Mouse (Mus musculus): ENCODE measurements around the gene Msi1. TPM values are rescaled to one million over a fixed set of nuclear protein-coding genes. Genes with fewer than 3 reads are reported as not detected.

Gene Msi1
- polyA plus RNA-seq, 1 experiment from 2014 or later = 76.9 TPM

DNA sequence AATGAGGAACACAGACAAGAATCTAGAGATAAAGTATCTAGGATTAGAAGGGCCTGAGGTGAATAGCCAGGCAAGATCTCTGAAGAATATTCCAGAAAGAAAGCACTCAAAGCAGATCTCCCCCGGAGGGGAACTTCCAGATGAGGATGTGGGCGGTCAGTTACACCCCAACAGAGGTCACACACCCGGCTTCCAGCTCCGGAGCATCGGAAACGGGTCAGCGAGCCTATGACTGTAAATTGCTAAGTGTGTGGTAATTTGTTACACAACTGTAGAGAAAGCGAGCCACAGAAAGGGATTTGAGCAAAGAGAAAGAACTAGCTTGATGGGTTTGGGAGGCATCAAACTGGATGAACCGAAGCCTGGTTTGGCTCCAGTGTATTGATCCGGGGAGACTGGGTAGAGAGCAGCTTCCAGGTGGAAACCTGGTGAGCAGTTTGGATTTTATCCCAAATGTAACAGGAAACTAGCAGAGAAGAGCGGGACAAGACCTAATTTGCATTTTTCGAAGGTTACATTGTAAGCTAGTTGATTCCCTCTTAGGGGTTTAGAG, 71.1 kb downstream of the Msi1 start:
- Histone ChIP-seq H3K4me1 (replicated peaks) (no peaks in the 10 kb centered on the region), H3K27ac (no peak overlapping the region), H3K9ac (no peak overlapping the region), H3K4me2 (no peak overlapping the region), H3K36me3 (no peaks in the 10 kb centered on the region), H3K9me3 (no peaks in the 10 kb centered on the region), H3K4me3 (no peak overlapping the region), H3K27me3 (no peaks in the 10 kb centered on the region)
- no peak for ATAC-seq (ENCODE audit: low FRiP score)
- 80% methylated on average over 12 of the region's 12 CpGs for WGBS

DNA sequence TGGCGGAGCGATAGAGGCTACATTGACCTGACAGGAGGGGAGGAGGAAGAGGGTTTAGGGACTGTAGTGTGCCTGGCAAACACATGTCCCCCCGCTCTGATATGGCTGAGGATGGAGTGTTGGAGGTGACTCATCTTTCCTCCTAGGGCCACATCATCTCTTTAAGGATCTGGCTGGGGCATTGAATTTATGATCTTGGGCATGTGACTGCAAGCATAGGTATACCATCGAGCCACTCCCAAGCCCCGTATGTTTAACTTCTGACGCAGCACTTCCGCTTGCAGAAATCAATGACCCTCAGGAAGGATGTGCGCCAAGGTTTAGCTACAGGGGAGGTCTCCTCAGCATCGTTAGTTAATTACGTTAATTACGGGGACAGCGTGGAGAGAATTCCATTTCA, 73.6 kb downstream of the Msi1 start:
- Histone ChIP-seq H3K9me3 (no peaks in the 10 kb centered on the region), H3K4me2 (no peak overlapping the region), H3K4me1 (replicated peaks) (peaks cover 13% of the 10 kb centered on the region), H3K36me3 (no peaks in the 10 kb centered on the region), H3K27me3 (no peaks in the 10 kb centered on the region), H3K9ac (no peak overlapping the region), H3K4me3 (no peak overlapping the region), H3K27ac (no peak overlapping the region)
- ATAC-seq (ENCODE audit: low FRiP score) = no peak
- 65% methylated on average over 12 of the region's 12 CpGs for WGBS

Other genes starting within 250 kb of the Msi1 start
- 12.4 and 13.0 TPM in 2 replicates for gene Cabp1, start 235.2 kb upstream of the Msi1 start, polyA plus RNA-seq (2015; fragmentation: Nextera tagmentation; extraction: Ambion mirVana)
- 103 and 105 TPM in 2 replicates for gene Pop5, start 193.8 kb upstream of the Msi1 start, polyA plus RNA-seq (2015; fragmentation: Nextera tagmentation; extraction: Ambion mirVana)
- 156 and 160 TPM in 2 replicates for gene Rnf10, start 156.7 kb upstream of the Msi1 start, polyA plus RNA-seq (2015; fragmentation: Nextera tagmentation; extraction: Ambion mirVana)
- gene Coq5, start 149.9 kb upstream of the Msi1 start, polyA plus RNA-seq (2015; fragmentation: Nextera tagmentation; extraction: Ambion mirVana) = 53.1 and 56.5 TPM in 2 replicates
- 1,285 and 1,377 TPM in 2 replicates for gene Dynll1, start 128.6 kb upstream of the Msi1 start, polyA plus RNA-seq (2015; fragmentation: Nextera tagmentation; extraction: Ambion mirVana)
- 165 and 181 TPM in 2 replicates for gene Srsf9, start 102.4 kb upstream of the Msi1 start, polyA plus RNA-seq (2015; fragmentation: Nextera tagmentation; extraction: Ambion mirVana)
- 31.8 and 32.6 TPM in 2 replicates for gene Gatc, start 88.4 kb upstream of the Msi1 start, polyA plus RNA-seq (2015; fragmentation: Nextera tagmentation; extraction: Ambion mirVana)
- 51.7 and 57.6 TPM in 2 replicates for gene Triap1, start 88.4 kb upstream of the Msi1 start, polyA plus RNA-seq (2015; fragmentation: Nextera tagmentation; extraction: Ambion mirVana)
- 1,031 and 1,095 TPM in 2 replicates for gene Cox6a1, start 80.6 kb upstream of the Msi1 start, polyA plus RNA-seq (2015; fragmentation: Nextera tagmentation; extraction: Ambion mirVana)
- gene Pla2g1b, start 36.7 kb downstream of the Msi1 start, polyA plus RNA-seq (2015; fragmentation: Nextera tagmentation; extraction: Ambion mirVana) = not detected in 2 replicates
- 30.0 TPM in 2 replicates for gene Sirt4, start 55.1 kb downstream of the Msi1 start, polyA plus RNA-seq (2015; fragmentation: Nextera tagmentation; extraction: Ambion mirVana)
- gene Pxn, start 77.1 kb downstream of the Msi1 start, polyA plus RNA-seq (2015; fragmentation: Nextera tagmentation; extraction: Ambion mirVana) = 19.9 and 23.4 TPM in 2 replicates
- gene Rplp0, start 129.9 kb downstream of the Msi1 start, polyA plus RNA-seq (2015; fragmentation: Nextera tagmentation; extraction: Ambion mirVana) = 895 and 907 TPM in 2 replicates
- gene Gcn1l1, start 135.7 kb downstream of the Msi1 start, polyA plus RNA-seq (2015; fragmentation: Nextera tagmentation; extraction: Ambion mirVana) = 42.2 and 42.4 TPM in 2 replicates
- gene Rab35, start 202.3 kb downstream of the Msi1 start, polyA plus RNA-seq (2015; fragmentation: Nextera tagmentation; extraction: Ambion mirVana) = 17.1 and 17.8 TPM in 2 replicates